Mouse (Mus musculus) granulocyte monocyte progenitor cell, adult 5-6 weeks (primary cell): Measurements from ENCODE around the gene Fam131c. TPM values are rescaled to one million over a fixed set of nuclear protein-coding genes. Genes with fewer than 3 reads are reported as not detected.

Experiments
- ATAC-seq: replicated peaks from 2 replicates; pipeline ENCODE4 v1.8.0; 2016; ENCODE audit warnings: mild to moderate bottlenecking, moderate TSS enrichment, inconsistent platforms; ENCODE audit not compliant: poor library complexity, severe bottlenecking
- total RNA-seq, 2 experiments: library from RNA; stranded (forward) in 1 of 2; stranded (reverse) in 1 of 2; fragments of 200-712, 200-1000 nt in 1 of 2; fragments of >200 nt in 1 of 2; fragmentation: Nextera tagmentation in 1 of 2; gene quantifications; 2 replicates each; pipeline ENCODE4 v1.2.3; 2014 to 2017

The Fam131c gene
- total RNA-seq, 2 experiments from 2014 or later, result not detected

DNA sequence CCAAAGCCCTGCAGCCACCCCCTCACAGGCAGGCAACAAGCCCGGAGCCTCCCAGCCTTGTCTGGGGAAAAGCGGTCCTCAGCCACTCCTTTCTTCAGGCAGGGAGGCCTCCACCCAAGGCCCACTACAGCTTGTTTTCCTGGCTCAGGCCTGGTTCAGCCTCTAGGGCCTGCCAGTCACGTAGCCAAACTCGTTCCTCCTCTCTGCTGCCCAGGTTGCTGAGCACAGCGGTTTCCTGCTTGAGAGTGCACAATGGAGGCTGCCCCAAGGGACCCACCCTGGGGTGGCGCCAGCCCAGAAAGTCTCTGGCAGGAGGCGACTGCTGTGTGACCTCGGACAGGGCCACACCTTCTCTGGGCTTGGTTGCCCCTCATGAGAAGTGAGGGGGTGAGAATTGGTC, 14.2 kb upstream of the Fam131c start:
- no peak for ATAC-seq

DNA sequence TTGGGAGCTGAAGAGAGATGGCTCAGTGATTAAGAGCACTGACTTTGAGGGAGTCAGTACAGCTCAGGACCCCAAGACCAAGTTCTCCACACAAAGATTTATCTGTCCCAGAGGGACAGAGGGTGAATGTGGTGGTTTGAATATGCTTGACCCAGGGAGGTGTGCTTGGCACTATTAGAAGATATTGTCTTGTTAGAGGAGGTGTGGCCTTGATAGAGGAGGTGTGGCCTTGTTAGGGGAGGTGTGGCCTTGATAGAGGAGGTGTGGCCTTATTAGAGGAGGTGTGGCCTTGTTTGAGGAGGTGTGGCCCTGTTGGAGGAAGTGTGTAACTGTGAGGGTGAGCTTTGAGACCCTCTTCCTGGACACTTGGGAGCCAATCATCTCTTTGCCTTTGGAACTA, 10.2 kb upstream of the Fam131c start:
- 0 out of 2 replicates have a peak, but pooled peaks have one; percentile 34 for ATAC-seq

DNA sequence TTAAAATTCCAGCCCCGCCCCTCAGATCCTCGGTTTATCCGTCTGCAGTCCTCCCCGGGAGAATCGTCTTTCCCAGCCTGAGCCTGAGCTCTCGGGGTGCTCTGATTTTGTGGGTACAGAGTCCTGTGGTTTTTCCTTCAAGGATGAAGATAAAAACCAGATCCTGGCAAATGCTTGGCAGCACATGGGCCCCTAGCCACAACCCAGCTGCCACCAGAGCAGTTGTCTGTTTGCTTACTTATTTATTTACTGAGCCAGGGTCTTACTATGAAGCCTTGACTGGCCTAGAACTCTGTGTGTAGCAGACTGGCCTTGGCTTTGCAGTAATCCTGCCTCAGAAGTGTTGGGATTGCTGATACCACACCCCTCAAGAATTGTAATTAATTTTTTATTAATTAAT, 8.8 kb upstream of the Fam131c start:
- ATAC-seq, result no peak

DNA sequence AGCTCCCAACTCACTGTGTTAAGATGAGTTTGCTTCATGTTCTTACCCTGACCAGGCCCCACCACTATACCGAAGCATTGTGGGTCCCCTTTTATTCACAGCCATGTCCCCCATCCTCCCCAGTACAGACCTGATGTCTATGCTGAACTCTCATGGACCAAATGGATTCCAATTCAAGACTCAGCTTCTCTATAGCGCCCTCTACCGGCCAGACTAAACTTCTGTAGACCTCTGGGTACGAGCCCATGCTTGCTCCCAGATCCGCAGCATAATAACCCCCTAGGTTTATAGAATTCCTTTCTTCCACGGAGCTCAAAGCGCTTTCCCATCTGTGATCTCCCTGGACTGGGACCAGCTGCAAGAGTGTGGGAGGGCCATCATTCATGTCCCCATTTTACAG, 7.2 kb upstream of the Fam131c start:
- ATAC-seq, result 0 out of 2 replicates have a peak, but pooled peaks have one; percentile 33

DNA sequence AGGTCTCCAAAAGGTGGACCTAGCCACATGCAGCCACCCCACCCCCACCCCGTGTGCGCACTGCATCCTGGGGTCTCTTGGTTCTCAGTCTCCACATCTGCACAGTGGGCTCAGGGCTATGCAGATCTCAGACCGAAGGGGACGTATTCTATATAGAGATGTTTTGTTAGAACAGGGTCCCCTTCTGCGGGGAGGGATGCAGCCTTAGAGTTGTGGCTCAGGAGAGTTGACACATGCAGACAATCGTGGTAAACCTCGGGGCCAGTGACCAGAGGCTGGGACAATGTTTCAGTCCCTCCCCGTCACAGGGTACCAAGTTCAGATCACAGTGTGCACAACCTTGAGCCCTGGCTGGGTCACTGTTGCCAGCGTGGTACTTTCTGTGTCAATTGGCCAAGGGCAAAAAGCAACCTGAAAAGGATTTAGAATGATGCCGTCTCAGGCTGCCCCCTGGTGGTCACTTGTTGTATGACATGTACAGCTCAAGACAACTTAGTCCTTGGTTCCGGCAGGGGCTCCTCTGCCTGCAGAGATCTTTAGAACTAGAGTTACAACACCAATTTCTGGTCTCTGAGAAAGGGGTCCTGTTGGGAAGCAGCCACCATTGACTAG, 5.0 kb upstream of the Fam131c start:
- ATAC-seq, result peak; percentile 57

DNA sequence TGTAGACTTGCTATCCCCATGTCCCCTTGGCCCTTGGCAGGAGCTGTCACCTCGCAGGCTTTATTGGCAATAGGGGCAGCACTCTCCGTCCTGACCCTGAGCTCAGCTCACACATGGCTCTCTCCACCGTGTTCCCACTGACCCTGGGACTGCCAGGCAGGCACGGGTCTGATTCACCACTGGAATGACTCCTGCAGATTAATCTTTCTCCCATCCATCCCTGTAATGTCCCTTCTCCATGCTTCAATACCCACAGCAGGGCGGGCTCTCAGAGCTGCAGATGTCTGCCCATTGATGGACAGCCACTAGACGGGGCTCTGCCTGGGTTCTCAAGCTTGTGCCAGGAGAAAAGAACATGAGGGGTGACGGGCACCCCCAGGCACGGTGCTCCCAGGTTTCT, 2.9 kb upstream of the Fam131c start:
- ATAC-seq, result no peak

DNA sequence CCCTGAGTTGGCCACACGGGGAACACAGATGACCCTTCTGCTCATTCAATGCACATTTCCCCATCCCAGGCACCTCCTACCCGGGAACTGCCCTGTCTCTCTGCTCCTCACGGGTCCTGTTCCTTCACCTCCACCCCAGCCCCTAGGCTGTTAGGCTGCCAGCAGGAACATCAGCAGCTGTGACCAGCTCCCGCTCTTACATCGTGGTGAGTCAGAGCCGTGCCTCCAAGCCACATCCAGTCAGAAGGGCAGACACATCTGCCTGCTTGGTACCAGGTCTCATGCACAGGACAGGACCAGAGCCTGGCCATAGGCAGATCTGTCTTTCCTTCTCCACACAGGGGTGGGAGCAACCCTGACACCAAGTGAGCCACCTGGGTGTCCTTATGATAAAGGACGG, 2.1 kb upstream of the Fam131c start:
- no peak for ATAC-seq

DNA sequence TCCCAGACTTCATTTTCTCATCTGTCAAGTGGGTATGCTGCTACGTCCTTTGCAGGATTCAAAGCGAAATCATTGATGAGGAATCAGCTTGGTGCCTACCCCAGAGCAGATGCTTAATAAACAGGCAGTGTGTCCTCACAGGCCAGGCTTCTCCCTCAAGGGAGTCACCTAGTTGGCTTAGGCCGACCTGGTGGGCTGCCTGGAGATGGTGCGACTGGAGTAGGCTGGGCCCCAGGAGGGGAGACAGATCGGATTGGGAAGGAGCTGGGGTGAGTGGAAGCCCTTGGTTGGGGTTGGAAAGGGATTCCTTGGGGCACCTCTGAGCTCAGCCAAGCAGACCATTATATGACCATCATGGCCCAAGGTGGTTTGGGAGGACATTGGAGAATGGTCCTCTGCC, 4.4 kb downstream of the Fam131c start:
- no peak for ATAC-seq

DNA sequence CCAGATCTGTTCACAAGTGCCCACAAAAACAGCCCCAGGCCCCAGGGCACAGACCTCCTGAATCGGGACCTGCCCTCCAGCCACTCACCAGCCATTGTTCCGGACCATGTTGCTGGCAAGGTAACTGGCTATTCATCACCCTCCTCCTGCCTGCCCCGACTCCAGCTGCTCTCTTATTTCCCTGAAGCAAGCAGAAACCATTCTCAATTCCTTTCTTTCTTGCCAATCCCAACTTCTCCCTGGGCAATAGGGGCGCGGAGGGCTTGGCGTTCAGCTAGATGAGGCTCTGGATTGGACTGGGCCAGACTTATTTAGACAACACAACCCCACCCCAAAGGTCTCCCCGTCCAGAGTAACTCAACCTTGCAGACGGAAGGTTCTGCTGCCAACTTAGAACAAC, 11.7 kb downstream of the Fam131c start:
- ATAC-seq, result no peak

DNA sequence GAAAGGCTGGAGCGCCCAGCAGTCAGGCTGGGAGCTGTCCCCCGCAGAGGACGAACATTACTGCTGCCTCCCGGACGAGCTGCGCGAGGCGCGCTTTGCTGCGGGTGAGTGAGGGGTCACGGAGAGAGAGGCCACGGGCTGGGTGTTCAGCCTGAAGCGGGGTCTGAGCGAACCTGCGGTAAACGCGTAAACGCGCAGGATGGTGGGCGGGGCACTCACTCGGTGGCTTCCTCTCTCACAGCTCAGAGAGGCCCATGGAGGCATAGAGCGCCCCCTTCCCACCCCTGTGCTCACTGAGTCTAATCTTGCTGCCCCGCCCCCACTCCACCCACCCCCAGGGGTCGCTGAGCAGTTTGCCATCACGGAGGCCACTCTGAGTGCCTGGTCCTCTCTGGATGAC, 14.4 kb downstream of the Fam131c start:
- peak; percentile 50 for ATAC-seq

DNA sequence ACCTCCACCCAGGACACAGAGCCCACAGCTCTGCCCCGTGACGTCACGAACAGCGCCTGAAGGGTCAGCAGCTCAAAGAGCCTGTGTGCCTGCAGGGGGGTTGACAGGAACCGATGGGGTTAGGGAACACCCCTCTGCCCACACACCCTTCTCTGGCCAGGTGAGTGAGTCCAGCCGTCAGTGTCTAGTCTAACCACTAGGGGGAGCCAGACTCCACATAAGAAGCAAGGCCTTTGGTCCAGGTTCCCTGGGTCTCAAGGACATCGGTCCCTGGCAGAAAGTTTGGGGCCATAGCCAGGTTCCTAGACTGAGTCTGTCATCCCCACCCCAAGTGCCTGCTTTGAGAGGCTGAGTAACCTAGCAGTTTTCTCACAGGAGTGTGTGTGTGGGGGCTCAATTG, 17.3 kb downstream of the Fam131c start:
- peak; percentile 58 for ATAC-seq

DNA sequence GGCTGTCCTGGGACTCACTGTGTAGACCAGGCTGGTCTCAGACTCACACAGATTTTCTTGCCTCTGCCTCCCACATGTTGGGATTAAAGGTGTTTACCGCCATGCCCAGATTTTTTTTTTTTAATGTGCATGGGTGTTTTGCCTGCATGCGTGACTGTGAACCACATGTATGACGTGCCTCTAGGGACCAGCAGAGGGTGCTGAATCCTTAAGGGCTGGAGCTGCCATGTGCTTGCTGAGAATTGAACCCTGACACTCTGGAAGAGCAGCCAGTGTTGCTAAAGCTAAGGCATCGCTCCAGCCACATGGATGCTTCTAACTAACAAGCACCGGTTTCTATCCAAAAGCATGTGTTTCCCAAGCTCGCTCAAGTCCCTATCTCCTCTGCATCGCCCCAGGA, 18.1 kb downstream of the Fam131c start:
- no peak for ATAC-seq

DNA sequence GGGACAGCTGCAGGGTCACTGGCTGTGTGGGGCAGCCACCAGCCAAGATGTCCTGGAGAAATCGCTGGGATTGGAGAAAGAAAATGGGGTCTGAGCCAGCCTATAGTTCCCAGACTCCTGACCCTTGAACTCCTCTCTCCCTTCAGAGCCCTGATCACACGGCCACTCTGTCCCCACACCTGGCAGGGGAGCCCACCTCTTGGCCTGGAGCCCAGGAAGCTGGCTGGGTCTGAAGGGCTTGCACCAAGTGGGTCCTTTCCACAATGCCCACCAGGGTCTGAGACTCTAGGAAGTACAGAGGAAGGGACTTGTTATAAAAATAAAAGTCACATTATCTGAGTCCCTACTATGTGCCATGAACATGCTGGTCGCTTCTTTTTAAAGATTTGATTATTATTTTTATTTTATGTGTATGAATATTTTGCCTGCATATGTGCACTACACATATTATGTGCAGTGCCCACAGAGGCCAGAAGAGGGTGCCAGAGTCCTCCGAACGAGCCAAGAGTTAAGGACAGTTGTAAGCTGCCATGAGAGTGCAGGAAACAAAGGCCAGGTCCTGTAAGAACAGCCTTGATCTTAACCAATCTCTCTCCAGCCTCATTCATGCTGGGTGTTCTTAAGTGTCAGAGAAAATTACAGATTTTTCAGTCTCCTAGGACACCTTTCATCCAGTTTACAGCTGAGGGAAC, 19.2 kb downstream of the Fam131c start:
- peak; percentile 73 for ATAC-seq

DNA sequence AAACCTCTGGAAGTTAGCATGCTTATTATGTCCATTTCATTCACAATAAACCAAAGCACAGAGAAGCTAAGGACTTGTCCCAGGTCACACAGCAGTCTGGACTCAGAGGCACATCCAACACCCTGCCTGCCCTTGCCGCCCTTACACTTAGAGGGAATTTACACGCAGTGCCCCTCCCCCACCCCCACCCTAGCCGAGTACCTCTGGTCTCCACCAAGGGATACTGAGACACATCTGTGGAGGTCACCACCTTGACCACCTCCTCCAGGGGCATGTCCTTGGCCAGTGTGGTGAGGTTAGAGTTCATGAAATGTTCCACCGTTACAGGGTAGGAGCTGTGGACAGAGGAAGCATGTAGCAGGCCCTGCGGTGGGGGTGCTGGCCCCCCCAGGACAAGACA, 19.9 kb downstream of the Fam131c start:
- ATAC-seq, result no peak

DNA sequence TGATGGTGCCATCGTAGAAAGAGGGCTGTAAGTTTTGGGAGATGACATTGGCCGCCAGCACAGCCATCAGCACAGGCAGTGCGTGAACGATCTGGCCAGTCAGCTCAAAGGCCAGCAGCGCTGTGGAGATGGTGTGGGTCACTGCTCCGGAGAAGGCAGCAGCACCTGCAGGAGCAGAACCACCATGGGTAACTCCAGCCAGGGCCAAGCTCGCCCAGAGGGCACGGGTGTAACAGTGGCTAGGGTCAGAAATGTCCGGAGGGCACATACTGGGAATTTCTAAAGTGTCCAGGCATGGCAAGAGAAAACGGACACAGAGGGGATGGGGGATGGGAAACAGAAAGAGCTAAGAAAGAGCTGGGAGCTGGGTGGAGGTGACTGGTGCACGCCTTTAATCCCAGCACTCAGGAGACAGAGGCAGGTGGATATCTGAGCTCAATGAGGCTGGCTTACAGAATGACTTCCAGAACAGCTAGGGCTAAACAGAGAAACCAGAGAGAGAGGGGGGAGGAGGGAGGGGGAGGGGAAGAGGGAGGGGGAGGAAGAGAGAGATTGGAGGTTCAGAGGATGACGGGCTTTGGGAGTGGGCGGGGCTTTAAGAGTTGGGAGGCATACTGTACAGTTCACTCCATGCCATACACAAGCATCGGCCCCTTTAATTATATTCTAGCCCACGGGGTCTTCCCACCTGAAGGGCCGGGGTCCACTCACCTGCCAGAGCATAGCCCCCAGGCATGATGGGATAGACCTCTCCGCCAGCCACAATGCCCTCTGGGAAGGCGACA, 21.5 kb downstream of the Fam131c start:
- ATAC-seq, result no peak

DNA sequence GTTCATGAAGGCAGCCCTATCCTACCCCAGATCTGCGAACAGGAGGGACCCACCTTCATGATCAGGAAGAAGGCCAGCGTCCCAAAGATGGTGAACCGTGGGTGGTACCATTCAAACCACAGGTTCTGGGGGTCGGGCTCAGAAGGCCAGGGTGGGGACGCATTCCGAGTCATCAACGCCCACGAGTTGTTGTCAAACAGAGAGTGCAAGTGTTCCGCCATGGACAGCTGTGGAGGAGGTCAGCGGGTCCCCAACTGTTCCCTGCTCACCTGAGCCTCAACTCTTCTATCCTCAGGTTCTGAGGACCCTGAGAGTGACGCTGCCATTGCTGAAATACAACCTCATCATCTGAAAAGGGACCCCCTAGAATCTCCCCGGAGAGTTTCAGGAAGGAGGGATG, 23.3 kb downstream of the Fam131c start:
- ATAC-seq, result no peak

DNA sequence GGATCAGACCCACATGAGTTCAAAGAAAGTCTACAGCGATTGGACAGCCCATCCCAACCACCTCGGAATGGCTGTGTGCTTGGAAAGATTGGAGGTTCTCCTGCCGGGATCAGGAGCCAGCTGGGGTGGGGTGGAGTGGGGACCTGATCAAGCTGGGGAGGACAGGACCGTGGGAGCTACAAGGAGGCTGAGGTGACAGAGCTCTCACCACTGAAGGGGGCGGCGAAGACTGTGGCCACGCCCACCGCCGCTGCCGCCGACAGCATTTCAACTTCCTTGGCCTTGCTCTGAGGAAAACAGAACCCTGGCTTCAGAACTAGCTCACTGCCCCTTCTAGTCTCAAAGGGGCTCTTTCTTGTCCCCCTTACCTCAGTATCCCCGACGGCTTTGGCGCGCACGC, 26.7 kb downstream of the Fam131c start:
- peak; percentile 61 for ATAC-seq

DNA sequence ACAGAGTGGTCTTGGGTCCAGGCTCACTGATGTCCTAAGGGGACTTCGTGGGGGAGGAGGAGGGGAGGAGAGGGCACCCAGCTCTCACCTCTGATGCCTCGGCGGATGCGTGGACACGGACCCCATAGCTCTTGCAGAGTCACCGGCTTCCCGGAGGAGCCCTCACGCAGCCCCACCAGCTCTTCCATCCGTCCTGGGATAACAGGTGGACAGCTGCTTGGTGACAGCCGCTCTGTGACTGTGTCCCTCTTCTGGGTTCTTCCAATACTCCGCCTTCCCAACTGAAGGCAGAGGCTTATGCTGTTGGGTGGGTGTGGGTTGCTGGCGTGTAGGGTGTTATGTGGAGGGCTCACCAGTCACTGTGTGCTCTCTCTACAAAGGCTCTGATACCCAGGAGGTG, 29.8 kb downstream of the Fam131c start:
- ATAC-seq, result no peak

DNA sequence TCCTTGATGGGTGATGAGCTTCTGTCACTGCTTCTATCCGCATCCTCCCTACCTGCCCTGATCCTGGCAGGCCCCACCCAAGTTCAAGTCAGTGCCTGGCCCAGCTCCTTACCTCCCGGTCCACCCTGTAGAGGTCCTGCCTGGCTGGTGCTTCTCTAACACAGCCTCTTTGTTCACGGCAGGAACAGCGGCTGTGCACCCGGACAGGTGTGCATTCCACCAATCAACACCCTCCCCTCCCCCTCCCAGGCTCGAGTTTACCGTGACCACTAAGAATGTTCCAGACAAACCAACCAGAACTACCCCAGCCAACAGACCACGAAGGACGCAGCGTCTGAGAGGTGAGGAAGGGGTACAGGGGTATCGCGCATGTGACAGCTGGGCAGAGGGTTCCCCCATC, 30.5 kb downstream of the Fam131c start, which contains the start of gene Clcnka:
Gene Clcnka, minus strand, starts transcription at position 180 of the 400 bp plus-strand sequence.
- no peak for ATAC-seq

DNA sequence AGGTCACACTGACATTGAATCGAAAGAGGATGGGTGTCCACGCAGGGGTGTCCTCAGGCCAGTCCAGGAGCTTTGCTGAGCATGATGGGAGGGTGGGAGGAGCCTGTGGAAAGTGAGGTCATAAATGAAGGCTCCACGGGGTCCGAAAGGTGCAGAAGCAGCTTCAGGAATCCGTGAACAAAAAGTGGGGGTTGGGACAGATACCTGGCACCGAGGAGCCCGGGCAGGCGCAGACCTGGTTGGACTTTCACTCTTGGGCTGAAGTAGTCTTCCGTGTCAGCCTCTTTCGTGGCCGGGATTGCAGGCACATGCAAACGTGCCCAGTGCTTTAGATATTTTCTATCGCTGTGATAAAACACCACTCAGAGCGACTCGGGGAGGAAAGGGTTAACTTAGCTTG, 32.2 kb downstream of the Fam131c start:
- no peak for ATAC-seq

DNA sequence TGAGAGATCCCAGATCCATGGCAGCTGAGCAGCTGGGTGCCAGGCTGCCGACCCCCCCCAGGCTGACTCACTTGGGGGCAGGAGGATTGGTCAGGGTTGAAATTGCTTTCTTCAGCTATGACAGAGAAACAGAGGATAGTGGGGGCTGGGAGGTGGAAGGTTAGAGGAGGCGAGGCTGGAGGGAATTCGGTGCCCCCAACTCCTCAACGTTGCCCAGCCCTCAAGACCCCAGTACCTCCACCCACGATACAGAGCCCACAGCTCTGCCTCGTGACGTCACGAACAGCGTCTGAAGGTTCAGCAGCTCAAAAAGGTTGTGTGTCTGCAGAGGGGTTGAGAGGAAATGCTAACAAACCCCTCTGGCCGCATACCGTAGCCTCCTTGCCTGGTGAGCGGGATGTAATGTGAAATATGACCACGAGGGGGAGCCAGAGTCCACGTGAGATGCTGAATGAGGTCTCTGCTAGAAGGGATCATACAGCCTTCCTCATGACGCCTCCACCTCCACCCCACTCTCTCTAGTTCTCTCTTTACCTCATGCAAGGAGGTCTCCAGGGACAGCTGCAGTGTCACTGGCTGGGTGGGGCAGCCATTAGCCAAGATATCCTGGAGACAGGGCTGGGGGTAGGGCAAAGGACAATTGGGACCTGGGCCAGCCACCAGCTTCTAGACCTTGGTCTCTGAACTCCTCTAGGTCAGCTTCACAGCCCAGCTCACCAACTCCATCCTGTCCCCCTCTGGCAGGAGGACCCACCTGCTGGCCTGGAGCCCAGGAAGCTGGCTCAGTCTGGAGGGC, 36.7 kb downstream of the Fam131c start:
- peak; percentile 86 for ATAC-seq
